Mouse (Mus musculus) forebrain, embryonic 16.5 days (tissue): ENCODE data around the gene Olfr358. TPM values are rescaled to one million over a fixed set of nuclear protein-coding genes. Genes with fewer than 3 reads are reported as not detected.

Source experiments
- ATAC-seq: fragments of 200-750 bp; cut with Nextera tagmentation; 2 replicates; pipeline ENCODE4 v1.8.0; 2017; ENCODE audit warnings: mild to moderate bottlenecking, moderate library complexity
- H3K27ac ChIP-seq: fragments of 300-500 bp; sonication (generic); 2 replicates; pipeline ENCODE4 v1.5.1; 2014; ENCODE audit warnings: low read length, control low read depth
- H3K27me3 ChIP-seq: fragments of 300-500 bp; sonication (generic); replicated peaks from 2 replicates; pipeline ENCODE4 v1.6.1; 2014; ENCODE audit warnings: low read length; ENCODE audit not compliant: control insufficient read depth, insufficient read depth
- H3K36me3 ChIP-seq: fragments of 300-500 bp; sonication (generic); 2 replicates; pipeline ENCODE4 v1.6.1; 2014; ENCODE audit not compliant: control insufficient read depth, insufficient read depth
- H3K4me1 ChIP-seq: fragments of 300-500 bp; sonication (generic); replicated peaks from 2 replicates; pipeline ENCODE4 v1.6.1; 2014; ENCODE audit warnings: low read length; ENCODE audit not compliant: control insufficient read depth, insufficient read depth
- H3K4me2 ChIP-seq: fragments of 300-500 bp; sonication (generic); 2 replicates; pipeline ENCODE4 v1.6.1; 2014; ENCODE audit warnings: mild to moderate bottlenecking, low read length, control low read depth
- H3K4me3 ChIP-seq: fragments of 300-500 bp; sonication (generic); replicated peaks from 2 replicates; pipeline ENCODE4 v1.5.1; 2014; ENCODE audit warnings: mild to moderate bottlenecking, low read length, control low read depth
- H3K9ac ChIP-seq: fragments of 300-500 bp; sonication (generic); replicated peaks from 2 replicates; pipeline ENCODE4 v1.6.1; 2014; ENCODE audit warnings: low read depth, low read length, control low read depth
- H3K9me3 ChIP-seq: fragments of 300-500 bp; sonication (generic); 2 replicates; pipeline ENCODE4 v1.6.1; 2016; ENCODE audit warnings: low read length; ENCODE audit not compliant: control insufficient read depth
- WGBS: fragments of 180-500 bp; shearing (Covaris S2); extraction: QIAGEN DNeasy Blood & Tissue Kit; methylation state at CpG from one replicate; pipeline ENCODE4 v1.1.7; 2014; 5-methylcytosine and 5-hydroxymethylcytosine counted together
- polyA plus RNA-seq: library from polyadenylated mRNA; unstranded; fragments of >200 nt; fragmentation: Nextera tagmentation; extraction: Ambion mirVana; gene quantifications from 2 replicates; pipeline ENCODE4 v1.2.1, GENCODE M21; 2015

Gene Olfr358
- not detected in 2 replicates for polyA plus RNA-seq

GRCm38 (mm10) chr2:37009235-37009634, at the start of gene Olfr358:
Gene Olfr358, minus strand, starts transcription at chr2:37009335.
- H3K27me3 ChIP-seq: no peaks in the 10 kb centered on the region
- no peak within 1 kb of the TSS for H3K27ac ChIP-seq
- no peak within 1 kb of the TSS for H3K4me2 ChIP-seq
- no peak within 1 kb of the TSS for H3K4me3 ChIP-seq
- no peaks in the 10 kb centered on the region for H3K36me3 ChIP-seq
- ATAC-seq: no peak
- H3K4me1 ChIP-seq: no peaks in the 10 kb centered on the region
- H3K9me3 ChIP-seq: peaks cover 5% of the 10 kb centered on the region; the same call in 1 of the 2 replicates
- H3K9ac ChIP-seq: no peak within 1 kb of the TSS

DNA sequence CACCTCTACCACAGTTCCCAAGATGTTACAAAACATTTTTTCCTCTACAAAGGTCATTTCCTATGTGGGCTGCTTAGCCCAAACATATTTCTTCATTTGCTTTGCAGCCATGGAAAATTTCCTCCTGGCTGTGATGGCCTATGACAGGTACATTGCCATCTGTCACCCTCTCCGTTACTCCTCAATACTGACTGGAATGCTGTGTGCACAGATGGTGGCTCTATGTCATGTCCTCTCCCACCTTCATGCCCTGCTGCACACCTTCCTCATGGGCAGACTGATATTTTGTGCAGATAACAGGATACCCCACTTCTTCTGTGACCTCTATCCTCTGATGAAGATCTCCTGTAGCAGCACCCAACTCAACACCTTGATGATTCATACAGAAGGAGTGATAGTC, 12.1 kb downstream of the Olfr358 start:
- WGBS: 90% methylated on average over 1 of the region's 1 CpGs
- Histone ChIP-seq H3K4me2 (no peak overlapping the region), H3K27me3 (no peaks in the 10 kb centered on the region), H3K27ac (no peak overlapping the region), H3K4me3 (no peak overlapping the region), H3K9me3 (peaks cover 4% of the 10 kb centered on the region), H3K9ac (no peak overlapping the region), H3K4me1 (no peaks in the 10 kb centered on the region), H3K36me3 (no peaks in the 10 kb centered on the region)
- ATAC-seq: no peak

DNA sequence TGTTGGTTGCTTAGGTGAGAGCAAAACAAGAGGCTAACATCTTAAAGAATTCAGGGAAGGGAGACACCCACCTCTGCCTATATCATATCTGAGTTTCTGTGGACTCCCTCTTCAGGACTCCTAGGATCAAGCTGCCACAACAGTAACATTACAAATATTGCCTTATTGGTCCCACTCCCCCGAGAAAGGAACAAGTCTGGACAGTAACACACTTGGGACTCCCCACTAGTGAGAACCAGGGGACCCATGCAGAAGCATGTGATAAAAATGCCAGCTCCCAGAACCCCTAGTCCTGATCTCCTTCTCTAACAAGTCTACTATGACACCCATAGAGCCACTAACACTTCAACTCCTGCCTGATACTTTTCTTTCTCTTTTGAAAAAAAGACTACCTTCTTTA, 15.6 kb downstream of the Olfr358 start, which contains the start of gene Olfr357:
Olfr357 (plus strand) TSS at position 301 of the 400 bp plus-strand sequence.
- WGBS: 48% methylated on average over 1 of the region's 1 CpGs
- Histone ChIP-seq H3K9me3 (peaks cover 4% of the 10 kb centered on the region), H3K27ac (no peak within 1 kb of the TSS), H3K4me3 (no peak within 1 kb of the TSS), H3K4me1 (no peaks in the 10 kb centered on the region), H3K27me3 (no peaks in the 10 kb centered on the region), H3K9ac (no peak within 1 kb of the TSS), H3K36me3 (no peaks in the 10 kb centered on the region), H3K4me2 (no peak within 1 kb of the TSS)
- ATAC-seq: no peak

Other genes with a start within 250 kb of the Olfr358 start
- not detected in 2 replicates for gene Olfr348, start 225.1 kb downstream of the Olfr358 start, polyA plus RNA-seq
- gene Olfr50, start 218.8 kb downstream of the Olfr358 start, polyA plus RNA-seq: not detected in 2 replicates
- not detected in 2 replicates for gene Olfr3, start 192.3 kb downstream of the Olfr358 start, polyA plus RNA-seq
- not detected in 2 replicates for gene Olfr350, start 163.0 kb downstream of the Olfr358 start, polyA plus RNA-seq
- gene Olfr351, start 146.7 kb downstream of the Olfr358 start, polyA plus RNA-seq: not detected in 2 replicates
- not detected in 2 replicates for gene Olfr352, start 140.9 kb downstream of the Olfr358 start, polyA plus RNA-seq
- gene Olfr353, start 116.4 kb downstream of the Olfr358 start, polyA plus RNA-seq: not detected in 2 replicates
- gene Olfr354, start 103.7 kb downstream of the Olfr358 start, polyA plus RNA-seq: not detected in 2 replicates
- not detected in 2 replicates for gene Olfr355, start 80.4 kb downstream of the Olfr358 start, polyA plus RNA-seq
- gene Olfr356, start 72.2 kb downstream of the Olfr358 start, polyA plus RNA-seq: not detected in 2 replicates
- gene Olfr357, start 15.5 kb downstream of the Olfr358 start, polyA plus RNA-seq: not detected in 2 replicates
- not detected in 2 replicates for gene Olfr360, start 56.4 kb upstream of the Olfr358 start, polyA plus RNA-seq
- gene Olfr361, start 80.0 kb upstream of the Olfr358 start, polyA plus RNA-seq: not detected in 2 replicates
- gene Olfr362, start 108.6 kb upstream of the Olfr358 start, polyA plus RNA-seq: not detected in 2 replicates
- gene Olfr364-ps1, start 130.0 kb upstream of the Olfr358 start, polyA plus RNA-seq: not detected in 2 replicates
- not detected in 2 replicates for gene Olfr365, start 178.9 kb upstream of the Olfr358 start, polyA plus RNA-seq
- gene Olfr366, start 202.2 kb upstream of the Olfr358 start, polyA plus RNA-seq: not detected in 2 replicates